Mouse (Mus musculus): ENCODE measurements around the gene Cd69. TPM values are rescaled to one million over a fixed set of nuclear protein-coding genes. Genes with fewer than 3 reads are reported as not detected.

Gene Cd69
- total RNA-seq, 2 experiments from 2014 or later, result 0.31 TPM; not detected in 1

DNA sequence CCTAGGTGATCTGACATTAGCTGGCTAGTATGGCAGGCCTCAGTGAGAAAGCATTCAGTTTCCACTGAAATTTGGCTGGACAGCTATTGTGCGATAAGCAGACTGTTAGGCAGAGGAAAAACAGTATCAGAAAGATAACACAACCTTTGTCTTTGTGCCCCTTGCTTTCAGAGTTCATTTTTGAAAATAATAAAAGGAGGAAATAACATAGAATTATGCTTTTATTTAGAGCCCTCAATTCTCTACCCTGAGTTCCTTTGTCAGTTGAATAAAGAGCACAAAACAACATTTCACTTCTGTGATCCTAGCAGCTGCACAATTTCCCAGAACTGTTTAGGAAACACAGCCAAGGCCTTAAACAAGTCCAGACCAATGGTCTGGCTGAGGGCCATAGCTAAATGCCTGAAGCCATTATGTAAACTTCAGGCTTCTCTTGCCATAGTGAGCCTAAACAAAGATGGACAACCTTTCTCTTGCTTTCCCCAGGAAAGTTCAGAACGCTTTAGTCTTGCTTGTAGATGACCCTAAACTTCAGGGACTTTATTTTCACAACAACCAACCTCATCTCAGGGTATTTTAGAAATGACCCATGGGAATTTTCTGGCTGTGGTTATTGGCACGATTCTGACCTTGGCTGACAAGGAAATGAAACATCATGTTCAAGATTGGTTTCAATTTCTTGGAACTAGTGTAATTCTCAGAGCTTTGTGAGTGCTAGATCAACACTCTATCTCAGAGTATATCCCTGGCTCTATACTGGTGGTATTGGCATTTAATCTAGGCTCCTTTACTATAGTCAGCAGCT is 45.3 kb downstream of the Cd69 start:
- intact Hi-C loops (cut with DNase I), result loop anchor here (10.0 kb wide), 1 partner anchor 465 kb away; no protein-coding TSS in a partner anchor
- DNase-seq, result peak in 1 of 2 experiments; percentile 55

DNA sequence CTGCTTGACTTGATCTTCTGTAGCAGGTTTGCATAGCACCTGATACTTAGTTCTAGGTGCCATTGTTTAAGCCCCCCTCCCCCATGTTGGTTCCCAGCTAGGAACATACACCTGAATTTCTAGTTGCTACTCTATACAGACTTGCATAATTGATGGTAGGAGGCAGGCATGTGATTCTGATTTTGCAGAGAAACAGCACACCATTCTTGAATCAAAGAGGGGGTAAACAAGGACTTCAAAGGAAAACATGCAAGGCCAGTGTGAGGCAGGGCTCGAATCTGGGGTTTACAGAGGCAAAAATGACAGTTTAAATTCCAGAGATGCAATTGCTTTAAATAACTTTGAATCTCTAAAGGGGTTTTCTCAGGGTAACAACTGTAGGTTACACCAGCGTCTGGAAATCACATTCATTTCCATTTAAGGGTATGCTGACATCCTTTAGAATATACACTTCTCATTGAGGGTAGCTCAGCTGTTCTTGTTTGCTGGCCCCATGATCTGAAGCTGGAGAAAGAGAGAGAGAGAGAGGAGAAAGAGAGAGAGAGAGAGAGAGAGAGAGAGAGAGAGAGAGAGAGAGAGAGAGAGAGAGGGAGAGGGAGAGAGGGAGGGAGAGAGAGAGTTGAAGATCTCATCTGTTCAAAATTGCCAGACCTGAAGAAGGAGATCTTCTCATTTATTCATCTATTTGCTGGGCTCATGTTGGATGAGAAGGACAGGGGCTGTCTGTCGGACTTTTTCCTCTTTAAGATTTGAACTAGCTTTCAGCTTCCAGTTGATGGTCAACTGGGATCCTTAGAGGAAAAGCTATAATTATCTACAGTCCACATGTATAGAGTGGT is 46.1 kb downstream of the Cd69 start:
- intact Hi-C loops (cut with DNase I), result no loop called here
- DNase-seq, result no peak

DNA sequence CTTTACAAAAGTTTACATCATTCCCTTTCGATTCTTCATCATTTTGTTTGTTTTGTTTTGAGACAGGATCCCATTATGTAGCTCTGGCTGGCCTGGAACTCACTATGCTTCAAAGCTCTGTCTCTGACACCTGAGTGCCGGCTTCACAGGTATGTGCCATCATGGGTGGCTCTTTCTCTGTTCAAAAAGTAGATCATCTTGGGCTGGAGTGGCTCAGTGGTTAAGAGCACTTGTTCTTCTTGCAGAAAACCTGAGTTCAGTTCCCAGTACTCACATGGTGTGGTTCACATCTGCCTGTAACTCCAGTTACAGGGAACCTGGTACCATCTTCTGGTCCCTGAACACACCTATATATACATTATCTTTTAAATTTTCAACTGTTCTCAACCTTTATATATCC is 50.2 kb downstream of the Cd69 start:
- no peak for DNase-seq
- intact Hi-C loops (cut with DNase I), result no loop called here

DNA sequence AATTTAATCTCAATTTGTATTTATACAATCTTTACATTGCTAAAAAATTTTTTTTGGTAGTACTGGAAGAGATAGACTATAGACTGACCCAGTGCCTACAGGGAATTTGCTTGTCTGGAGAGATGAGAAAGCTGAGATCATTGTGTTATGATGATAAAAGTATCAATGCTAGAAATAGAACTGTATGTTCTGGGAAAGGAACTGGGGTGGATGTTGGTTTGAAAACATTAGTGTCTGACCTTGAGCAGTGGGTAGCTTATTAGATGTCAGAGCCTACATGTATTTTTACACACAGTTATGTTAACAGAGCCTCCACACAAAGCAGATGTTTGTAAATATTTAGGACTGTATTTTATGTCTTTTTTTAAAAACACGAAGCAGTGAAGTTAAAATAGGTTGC is 51.1 kb downstream of the Cd69 start:
- DNase-seq, result no peak
- intact Hi-C loops (cut with DNase I), result no loop called here

DNA sequence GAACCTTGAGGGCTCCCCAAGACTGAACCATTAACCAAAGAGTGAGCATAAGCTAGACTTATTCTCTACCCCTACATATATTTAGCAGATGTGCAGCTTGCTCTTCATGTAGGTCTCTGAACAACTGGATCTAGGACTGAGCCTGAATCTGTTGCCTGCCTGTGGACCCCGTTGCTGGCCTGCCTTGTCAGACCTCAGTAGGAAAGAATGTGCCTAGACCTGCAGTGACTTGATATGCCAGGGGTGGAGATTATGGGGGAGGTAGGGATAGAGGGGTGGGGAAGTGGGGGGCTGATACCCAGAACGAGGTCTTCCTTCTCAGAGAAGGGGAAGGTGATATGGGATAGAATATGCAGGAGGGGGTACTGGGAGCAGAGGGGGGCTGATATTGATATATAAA is 51.6 kb downstream of the Cd69 start:
- DNase-seq, result no peak
- intact Hi-C loops (cut with DNase I), result no loop called here

DNA sequence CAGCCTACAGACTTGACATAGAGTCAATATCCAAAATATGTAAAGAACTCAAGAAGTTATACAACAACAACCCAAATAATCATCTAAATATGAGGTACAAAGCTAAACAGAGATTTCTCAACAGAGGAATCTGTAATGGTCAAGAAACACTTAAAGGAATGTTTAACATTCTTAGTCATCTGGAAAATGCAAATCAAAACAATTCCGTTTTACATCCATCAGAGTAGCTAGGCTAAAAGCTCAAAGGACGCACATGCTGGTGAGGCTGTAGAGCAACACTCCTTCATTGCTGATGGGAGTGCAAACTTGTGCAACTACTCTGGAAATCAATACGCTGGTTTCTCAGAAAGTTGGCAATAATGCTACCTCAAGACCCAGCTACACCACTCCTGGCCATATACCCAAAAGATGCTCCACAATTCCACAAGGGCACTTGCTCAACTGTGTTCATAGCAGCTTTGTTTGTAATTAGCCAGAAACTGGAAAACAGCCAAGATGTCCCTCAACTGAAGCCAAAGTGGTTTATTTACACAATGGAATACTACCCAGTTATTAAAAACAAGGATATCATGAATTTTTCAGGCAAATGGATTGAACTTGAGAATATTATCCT is 52.9 kb downstream of the Cd69 start:
- DNase-seq, result no peak

DNA sequence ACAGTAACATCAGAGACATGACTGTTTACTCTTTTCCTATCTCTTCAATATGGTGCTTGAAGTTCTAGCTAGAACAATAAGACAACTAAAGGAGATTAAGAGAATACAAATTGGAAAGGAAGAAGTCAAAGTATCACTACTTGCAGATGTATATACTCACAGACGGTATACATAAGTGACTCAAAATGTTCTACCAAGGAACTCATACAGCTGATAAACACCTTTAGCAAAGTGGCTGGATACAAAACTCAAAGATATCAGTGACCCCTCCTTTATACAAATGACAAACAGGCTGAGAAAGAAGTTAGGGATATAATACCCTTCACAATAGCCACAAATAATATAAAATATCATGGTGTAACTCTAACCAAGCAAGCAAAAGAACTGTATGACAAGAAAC is 54.2 kb downstream of the Cd69 start:
- DNase-seq, result no peak
- intact Hi-C loops (cut with DNase I), result no loop called here

More for the DNA sequence above, 52.9 kb downstream of the Cd69 start:
- intact Hi-C loops (cut with DNase I), result no loop called here

DNA sequence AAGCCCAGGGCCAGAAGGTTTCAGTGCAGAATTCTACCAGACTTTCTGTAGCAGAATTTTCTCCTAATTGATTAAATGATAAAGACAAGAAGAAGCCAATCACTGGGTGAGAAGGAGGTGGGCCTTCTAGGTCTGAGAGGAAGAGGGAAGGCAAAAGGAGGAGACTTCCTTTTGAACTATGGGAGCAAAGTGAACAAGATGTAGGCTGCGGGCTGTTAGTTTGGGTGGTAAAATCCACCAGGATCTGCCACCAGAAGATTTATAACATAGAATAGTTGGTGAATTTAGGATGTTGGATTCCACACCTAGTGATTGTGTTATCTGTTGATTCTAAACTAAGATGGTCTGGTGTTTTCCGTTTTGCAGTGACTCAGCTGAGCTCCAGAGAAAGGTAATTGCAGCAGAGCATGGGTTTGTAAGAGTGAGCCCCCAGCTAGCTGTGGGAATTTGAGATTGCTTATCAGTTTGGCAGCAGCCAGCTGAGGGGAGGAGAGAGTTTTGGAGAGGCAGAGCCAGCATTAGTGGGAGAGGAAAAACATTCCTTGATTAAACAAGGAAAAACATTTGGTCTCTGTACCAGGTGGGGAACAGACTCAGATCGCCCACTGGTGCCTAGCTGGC is 55.2 kb downstream of the Cd69 start:
- intact Hi-C loops (cut with DNase I), result loop anchor here (5.0 kb wide), 1 partner anchor 38 kb away; the partner anchor contains the start of gene Clec2d
- no peak for DNase-seq

DNA sequence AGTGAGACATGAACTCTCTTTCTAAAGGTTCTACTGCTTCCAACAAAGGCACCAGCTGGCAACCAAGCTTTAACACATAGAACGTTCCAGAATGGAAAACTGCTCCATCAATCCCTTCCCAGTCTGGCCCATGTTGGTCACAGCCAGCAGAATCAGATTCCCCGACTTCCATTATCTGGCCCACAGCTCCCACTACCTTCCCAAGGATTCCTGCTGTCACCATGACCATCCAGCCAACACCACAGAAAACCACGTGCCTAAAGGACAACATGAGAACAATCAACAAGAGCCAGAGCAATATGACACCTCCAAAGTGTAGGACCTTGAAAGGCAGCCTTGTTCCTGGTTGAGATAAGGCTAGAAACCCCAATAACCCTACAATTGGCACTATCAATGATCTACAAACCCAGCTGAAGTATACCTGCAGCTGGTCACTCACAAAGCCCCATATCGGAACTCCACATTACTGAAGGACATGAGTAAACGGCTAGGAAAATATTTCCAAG is 57.0 kb downstream of the Cd69 start:
- no peak for DNase-seq

More for the DNA sequence above, 57.0 kb downstream of the Cd69 start:
- intact Hi-C loops (cut with DNase I), result loop anchor here (5.0 kb wide), 1 partner anchor 36 kb away; the partner anchor contains the start of gene Clec2d

Other genes starting within 250 kb of the Cd69 start
- gene Klrb1f, start 229.5 kb downstream of the Cd69 start, total RNA-seq (2021), result not detected
- under 1 TPM; 0.15 to 0.36 TPM for gene Clec2e, start 174.5 kb downstream of the Cd69 start, total RNA-seq (2021)
- 10 to 100 TPM; 59.3 to 69.5 TPM for gene Clec2d, start 94.8 kb downstream of the Cd69 start, total RNA-seq (2021)
- not detected for gene 4922502D21Rik, start 56.4 kb upstream of the Cd69 start, total RNA-seq (2021)
- under 1 TPM; 0.20 to 0.22 TPM for gene Clec12a, start 67.3 kb upstream of the Cd69 start, total RNA-seq (2021)
- gene Clec12b, start 110.4 kb upstream of the Cd69 start, total RNA-seq (2021), result not detected
- not detected for gene Clec1b, start 121.9 kb upstream of the Cd69 start, total RNA-seq (2021)
- not detected for gene Clec9a, start 133.4 kb upstream of the Cd69 start, total RNA-seq (2021)
- gene Clec1a, start 176.6 kb upstream of the Cd69 start, total RNA-seq (2021), result 1 to 10 TPM; 2.2 to 2.6 TPM
- not detected for gene Olr1, start 231.7 kb upstream of the Cd69 start, total RNA-seq (2021)
- not detected for gene Tmem52b, start 237.1 kb upstream of the Cd69 start, total RNA-seq (2021)

Measured in gastrocnemius, postnatal 36 days (tissue).